Mouse (Mus musculus): ENCODE results near the gene Tenm2.

The Tenm2 gene

GRCm38 (mm10) chr11:36280533-36280932 lies 955.2 kb downstream of the Tenm2 start:
- in situ Hi-C loops (cut with MboI, MseI): loop anchor here in 1 of 2 experiments (10.0 kb wide), 1 partner anchor 1834 kb away; no protein-coding TSS in a partner anchor

GRCm38 (mm10) chr11:36277903-36278215 lies 957.9 kb downstream of the Tenm2 start:
- in situ Hi-C loops (cut with MboI, MseI): no loop called here

- in situ Hi-C loops (cut with MboI, MseI): no loop called here
These were observed 958.4 kb downstream of the Tenm2 start for GRCm38 (mm10) chr11:36277192-36277902.

GRCm38 (mm10) chr11:36276015-36276414 lies 959.7 kb downstream of the Tenm2 start:
- in situ Hi-C loops (cut with MboI, MseI): no loop called here

GRCm38 (mm10) chr11:36272149-36272548 lies 963.6 kb downstream of the Tenm2 start:
- in situ Hi-C loops (cut with MboI, MseI): no loop called here

GRCm38 (mm10) chr11:36269945-36270344 lies 965.8 kb downstream of the Tenm2 start:
- in situ Hi-C loops (cut with MboI, MseI): no loop called here

- in situ Hi-C loops (cut with MboI, MseI): no loop called here
These were observed 970.8 kb downstream of the Tenm2 start for GRCm38 (mm10) chr11:36264776-36265466.

- in situ Hi-C loops (cut with MboI, MseI): no loop called here
These were observed 971.9 kb downstream of the Tenm2 start for GRCm38 (mm10) chr11:36263840-36264239.

- in situ Hi-C loops (cut with MboI, MseI): no loop called here
These were observed 978.6 kb downstream of the Tenm2 start for GRCm38 (mm10) chr11:36257187-36257586.

- in situ Hi-C loops (cut with MboI, MseI): no loop called here
These were observed 979.0 kb downstream of the Tenm2 start for GRCm38 (mm10) chr11:36256747-36257146.

GRCm38 (mm10) chr11:36254019-36254418 lies 981.7 kb downstream of the Tenm2 start:
- in situ Hi-C loops (cut with MboI, MseI): no loop called here

- in situ Hi-C loops (cut with MboI, MseI): no loop called here
These were observed 985.7 kb downstream of the Tenm2 start for GRCm38 (mm10) chr11:36250111-36250510.

- in situ Hi-C loops (cut with MboI, MseI): no loop called here
These were observed 989.6 kb downstream of the Tenm2 start for GRCm38 (mm10) chr11:36246152-36246551.

GRCm38 (mm10) chr11:36244491-36244882 lies 991.3 kb downstream of the Tenm2 start:
- in situ Hi-C loops (cut with MboI, MseI): no loop called here

GRCm38 (mm10) chr11:36243747-36244490 lies 991.8 kb downstream of the Tenm2 start:
- in situ Hi-C loops (cut with MboI, MseI): no loop called here

GRCm38 (mm10) chr11:36238890-36239289 lies 996.9 kb downstream of the Tenm2 start:
- in situ Hi-C loops (cut with MboI, MseI): loop anchor here in 1 of 2 experiments (10.0 kb wide), 1 partner anchor 1966 kb away; no protein-coding TSS in a partner anchor

- in situ Hi-C loops (cut with MboI, MseI): no loop called here
These were observed 1007.1 kb downstream of the Tenm2 start for GRCm38 (mm10) chr11:36228654-36229053.

- in situ Hi-C loops (cut with MboI, MseI): no loop called here
These were observed 1007.6 kb downstream of the Tenm2 start for GRCm38 (mm10) chr11:36228196-36228595.

GRCm38 (mm10) chr11:36226061-36226460 lies 1009.7 kb downstream of the Tenm2 start:
- in situ Hi-C loops (cut with MboI, MseI): no loop called here

- in situ Hi-C loops (cut with MboI, MseI): no loop called here
These were observed 1011.9 kb downstream of the Tenm2 start for GRCm38 (mm10) chr11:36223716-36224439.

GRCm38 (mm10) chr11:36222071-36222470 lies 1013.7 kb downstream of the Tenm2 start:
- in situ Hi-C loops (cut with MboI, MseI): no loop called here

Measured in T-helper 17 cell (primary cell).